Mouse (Mus musculus) gastrocnemius, postnatal 25 days (tissue): ENCODE measurements at regions not wholly inside any gene's neighbourhood (a gene's known extent, or its start where the extent isn't known, plus 50 kb on each side); places are given as distances from the start of the nearest gene placed in this dataset.

ENCODE experiments used
- DNase-seq: peaks from one replicate; pipeline ENCODE4 v3.0.0; 2022

DNA sequence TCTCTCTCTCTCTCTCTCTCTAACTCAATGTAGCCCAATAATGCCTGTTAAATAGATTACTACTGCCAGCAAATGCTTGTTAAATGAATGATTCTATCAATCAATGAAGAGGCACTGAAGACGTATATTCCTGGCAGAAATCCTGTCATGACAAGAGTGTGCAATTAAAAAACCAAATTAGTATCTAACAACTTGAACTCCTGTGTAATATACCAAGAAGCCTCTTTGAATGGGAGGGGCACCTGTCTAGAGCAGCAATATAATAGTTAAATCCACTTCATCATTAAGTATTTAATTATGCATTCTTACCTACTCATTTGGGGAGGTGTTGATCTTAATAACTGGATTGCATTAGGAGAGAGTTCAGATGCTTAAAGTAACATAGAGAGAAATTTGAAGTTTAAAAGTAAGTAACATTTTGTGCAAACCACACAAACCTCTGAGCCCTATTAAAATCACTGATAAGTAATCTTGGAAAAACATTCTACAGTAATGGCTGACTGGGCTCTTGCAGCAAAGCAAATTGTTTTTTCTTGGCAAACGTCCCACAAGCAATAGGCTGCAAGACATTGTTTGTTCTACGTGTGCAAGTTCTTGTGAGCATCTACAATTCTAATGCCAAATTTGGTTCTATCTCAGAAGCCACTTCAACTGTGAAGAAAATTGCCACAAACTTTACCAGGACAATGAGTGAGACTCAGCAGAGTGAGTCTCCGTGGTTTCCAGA lies 719.7 kb upstream of the Cited2 start:
- DNase-seq: no peak

DNA sequence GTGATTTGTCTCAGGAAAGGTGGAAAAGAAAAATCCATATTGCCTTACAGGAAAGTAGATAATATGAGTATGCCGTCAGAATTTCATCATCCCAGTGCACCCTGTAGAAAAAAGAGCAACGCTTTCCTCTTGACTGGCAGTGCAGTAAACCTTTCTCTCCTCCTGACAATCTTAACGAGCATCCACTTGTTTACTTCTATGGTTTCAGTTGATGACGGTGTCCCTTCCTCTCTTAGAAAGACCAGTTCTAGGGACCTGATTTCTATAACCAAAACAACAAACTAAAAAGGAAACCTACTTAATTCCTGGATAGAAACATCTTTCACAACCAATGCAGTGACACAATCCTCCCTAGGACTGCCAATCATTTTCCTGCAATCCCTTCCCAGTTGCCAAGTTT lies 714.3 kb upstream of the Cited2 start:
- DNase-seq: no peak

DNA sequence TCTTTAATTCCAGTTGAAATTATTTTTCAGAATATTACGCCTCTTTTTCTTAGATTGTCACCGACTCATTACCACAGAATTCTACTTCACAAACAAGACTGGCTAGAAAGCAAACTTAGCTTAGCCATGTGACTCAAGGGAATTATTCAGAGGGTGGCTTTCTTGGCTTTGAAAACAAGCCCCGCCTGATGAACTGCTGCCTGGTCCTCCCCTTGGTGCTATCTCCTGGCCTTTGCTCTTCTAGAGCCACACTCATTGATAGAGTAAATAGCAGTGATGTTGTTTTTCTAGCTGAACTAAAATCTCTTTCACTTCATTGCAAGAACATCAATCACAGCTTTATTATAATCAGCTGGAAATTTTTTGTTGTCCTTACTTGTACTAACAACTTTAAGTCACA lies 713.0 kb upstream of the Cited2 start:
- DNase-seq: no peak

DNA sequence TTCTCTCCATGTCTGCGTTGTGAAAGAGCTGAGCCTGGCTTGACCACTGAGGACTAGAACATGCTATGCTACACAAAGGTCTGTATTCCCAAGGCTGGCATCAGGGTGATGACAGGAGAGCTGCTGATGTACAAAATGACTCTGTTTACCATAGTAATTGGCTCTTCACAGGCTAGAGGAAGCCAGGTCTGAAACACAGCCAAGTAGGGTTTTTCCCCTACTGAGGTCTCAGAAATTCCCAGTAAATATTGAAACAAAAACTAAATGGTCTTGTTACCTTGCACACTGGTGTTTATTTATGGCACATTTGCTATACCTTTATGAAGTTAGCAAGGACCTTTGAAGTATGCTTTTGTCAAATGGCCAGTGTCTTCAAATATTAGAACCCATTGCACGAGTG lies 711.1 kb upstream of the Cited2 start:
- no peak for DNase-seq

DNA sequence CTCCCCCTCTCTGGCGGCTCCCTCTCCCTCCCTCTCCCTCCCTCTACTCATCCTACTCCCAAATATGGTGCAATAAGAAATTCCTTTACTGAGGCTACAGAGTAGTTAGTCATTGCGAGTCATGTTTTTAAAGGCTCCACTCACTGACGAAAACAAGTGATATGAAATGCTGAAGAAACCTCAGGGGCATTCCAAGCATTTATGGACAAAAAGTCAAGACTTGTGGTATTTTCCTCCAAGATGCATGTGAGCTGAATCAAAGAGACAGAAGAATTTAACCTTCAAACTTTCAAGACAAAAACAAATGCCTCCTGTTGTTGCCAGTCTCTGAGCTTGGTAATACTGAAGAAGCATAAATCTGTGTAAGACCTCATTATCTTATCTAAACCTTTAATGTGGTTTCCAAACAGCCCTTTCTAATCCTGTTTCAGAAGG lies 710.5 kb upstream of the Cited2 start:
- no peak for DNase-seq

DNA sequence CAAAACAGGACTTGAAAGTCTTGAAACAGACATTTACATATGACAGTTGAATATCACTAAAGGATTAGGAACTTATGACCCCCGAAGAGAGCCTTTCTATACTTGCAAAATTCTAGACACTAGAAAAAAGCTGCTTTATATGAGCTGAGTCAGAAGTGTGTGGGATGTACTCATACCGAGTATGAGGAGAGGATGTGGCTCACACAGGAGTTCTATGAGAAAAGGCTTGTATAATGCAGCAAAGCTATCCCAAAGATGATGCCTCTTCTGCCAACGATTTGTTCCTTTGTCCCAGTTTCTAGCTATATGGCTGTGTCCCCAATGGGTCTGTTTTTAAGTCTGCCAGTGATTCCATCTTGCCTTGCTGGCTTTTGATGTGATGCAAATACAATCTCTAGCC lies 708.2 kb upstream of the Cited2 start:
- DNase-seq: no peak

DNA sequence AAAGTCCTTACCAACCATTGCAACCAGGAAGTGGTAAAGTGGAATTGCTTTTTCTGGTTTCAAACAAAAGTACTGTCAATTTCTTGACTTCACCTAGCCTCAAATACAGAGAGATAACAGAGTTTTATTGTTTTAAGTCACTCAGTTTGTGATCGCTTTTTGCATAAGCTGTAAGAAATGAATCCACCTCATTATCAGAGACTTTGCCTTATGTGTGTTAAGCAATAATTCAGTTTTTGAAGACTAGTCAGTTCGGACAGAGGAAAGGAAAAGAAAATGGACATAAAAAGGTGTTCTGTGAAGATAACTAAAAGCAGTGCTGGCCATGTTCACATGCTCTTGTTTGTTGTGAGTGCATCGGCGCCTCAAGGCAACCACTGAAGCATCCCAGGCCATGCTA lies 706.2 kb upstream of the Cited2 start:
- no peak for DNase-seq

DNA sequence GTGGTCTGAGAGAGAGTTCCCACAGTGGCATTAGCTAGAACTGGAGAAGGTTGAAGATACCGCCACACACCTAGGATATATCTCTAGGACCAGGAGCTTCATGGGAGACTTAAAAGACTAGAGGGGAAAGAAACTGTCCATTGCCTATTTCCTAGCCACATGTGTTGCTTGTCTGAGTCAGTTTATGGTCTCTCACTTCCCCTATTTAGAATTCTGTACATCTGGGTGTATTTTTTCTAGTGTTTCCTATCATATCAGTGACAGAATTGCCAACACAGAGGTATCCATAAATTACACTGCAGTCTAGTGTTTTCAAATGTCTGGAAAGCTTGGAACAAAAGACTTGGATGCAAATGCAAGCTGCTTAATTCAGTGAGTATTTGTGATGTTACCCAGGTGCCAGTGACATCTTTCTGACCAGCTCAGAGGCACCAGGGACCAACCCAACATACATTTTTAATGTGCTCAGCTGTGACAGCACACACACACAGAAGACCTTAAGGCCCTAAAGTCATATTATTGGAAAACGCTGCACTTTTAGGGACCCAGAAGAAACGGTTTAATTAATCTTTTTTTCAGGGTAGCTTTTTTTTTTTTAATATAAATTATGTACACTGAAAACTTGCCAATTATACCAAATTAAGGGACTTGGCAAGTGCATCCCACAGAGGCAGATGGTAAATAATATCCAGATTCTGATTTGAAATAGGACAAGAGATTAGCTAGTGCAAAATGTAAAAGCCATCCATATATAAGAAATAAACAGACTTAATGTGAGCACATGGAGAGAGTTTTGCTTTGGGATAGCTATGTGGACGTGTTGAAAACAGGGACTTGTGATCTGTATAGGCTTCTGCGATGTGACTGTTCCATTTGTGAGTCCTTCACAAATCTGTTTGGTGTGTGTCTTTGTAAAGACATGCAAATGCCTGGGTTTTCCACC lies 700.5 kb upstream of the Cited2 start:
- no peak for DNase-seq

DNA sequence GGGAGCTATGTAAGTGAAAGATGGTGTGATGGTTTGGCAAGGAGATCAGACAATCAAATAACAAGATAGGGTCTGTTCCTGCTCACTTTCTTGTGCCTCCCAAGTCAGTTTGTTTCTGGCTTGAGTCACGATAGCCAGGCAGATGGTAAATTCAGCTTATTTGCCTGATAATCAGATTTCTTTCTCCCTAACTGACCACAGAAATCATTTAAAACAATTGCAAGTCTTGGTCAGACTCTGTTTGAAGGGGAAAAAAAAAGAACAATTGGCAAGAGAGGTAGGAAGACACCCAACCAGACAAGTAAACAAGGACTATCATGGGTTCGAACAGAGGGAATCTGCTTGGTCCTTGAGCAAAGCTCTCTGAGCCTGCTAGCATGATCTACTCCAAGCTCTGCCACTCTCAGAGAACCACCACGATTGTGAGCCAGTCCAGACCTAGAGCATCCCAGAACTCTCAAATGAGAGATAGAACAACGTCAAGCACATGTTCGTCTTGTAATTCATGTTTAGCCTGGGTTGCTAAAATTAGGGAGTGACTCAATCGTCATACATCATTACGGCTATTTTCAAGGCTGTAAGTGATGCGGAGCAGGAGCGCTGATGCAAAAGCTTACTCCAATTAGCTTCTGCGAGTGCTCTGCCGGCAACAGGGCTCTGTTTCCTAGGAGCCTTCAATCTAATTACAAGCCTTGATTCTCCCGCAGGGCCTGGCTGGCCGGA lies 699.3 kb upstream of the Cited2 start:
- DNase-seq: no peak

DNA sequence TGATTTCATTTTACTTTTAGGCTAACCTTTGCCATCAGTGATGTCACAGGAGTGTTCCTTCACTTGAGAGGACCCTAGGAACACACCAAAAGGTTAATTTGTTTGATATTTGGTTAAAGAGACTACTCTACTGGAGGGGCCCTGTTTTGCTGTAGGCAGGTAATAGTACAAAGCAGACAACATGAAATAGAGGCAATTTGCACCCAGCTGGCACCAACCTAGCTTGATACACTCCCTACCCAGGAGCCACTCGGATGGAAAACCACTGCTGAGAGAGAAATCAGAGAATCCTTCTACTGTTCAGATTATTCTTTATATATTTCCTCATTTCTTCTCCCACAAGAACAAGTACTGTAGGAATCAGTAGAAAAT lies 698.7 kb upstream of the Cited2 start:
- no peak for DNase-seq

DNA sequence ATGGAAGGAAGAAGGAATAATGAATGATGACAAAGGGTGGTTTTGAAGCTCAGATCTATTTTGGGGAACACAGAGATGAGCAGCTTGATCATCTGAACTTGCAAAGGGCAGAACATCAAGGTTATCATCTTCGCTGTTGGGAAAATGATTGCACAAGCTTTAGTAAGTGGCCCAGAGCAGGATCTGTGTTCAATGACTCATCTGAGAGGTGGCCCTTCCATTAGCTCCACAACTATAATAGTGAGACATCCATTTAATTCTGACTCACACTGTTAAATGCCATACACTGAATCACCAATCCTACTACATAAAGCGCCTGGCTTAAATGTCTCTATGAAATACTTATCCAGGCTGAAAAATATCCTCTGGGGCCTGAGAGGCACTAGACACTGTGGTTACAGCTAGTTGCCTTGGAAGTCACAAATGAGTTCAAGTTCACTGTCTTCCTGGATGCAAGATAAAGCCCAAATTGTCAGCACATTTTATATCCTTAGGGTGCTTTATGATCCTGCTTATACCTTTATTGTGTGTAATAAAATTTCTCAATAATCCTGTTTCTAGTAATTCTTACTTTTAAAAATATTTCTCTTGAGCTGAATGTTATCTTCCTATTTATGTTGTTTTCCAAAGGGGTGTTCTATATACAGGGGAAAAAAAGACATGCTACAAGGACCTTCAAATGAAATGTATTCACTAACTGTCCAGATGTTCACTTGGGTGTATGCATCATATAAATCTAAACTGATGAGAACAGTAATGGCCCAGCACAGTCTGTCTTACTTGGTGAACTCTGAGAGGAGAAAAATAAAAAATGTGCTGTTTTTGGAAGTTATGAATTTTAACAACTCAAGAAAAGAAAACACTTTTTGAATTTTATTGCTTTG lies 687.9 kb upstream of the Cited2 start:
- DNase-seq: no peak

DNA sequence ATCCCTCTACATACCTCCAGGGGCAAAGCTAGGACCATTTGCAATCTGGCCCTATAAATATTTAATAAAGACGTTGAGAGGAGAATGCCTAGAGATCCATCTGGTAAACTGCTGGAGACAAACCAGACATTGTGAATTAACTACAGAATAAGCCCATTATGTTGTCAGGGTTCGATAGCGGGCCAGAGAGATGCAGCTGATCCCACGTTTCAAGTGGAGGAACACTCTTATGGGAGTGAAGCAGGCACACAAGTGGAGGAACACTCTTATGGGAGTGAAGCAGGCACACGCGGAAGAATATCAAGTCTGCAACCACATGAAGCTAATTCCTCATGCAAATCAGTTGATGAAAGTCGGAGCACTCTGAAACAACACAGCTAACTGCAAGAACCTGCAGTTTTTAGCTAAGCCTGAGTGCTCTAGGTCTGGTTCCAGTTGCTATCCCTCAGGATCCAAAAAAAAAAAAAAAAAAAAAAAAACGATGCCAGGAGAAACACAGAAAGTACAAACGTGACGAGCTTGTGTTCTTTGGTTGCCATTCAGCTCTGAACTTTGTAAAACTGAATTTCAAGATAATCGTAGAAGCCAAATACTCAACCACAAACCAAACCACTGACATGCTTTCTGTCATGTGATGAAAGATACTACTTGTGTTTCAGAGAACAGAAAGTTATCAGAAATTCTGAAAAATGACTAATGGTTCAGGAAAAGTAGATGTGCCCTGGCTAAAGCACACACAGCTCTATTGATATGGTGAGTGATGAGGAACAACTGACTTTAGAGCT lies 684.6 kb upstream of the Cited2 start:
- no peak for DNase-seq

DNA sequence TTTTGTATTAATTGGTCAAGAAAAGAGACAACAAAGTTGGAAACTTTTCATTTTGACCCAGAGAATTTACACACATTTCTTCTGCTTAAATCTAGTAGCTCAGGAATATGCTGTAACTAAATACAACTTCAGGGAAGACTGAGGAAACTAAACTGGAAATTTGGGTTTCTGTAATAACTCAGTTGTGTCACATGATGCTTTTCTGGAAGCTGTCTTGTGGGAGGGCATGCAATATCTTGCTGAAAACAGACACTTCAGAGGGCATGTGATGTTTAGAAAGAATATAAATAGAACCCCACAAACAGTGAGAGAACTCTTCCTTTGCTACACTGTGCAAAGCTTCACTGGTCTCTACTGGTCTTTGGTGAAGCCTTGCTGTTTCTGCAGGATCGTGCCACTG lies 680.9 kb upstream of the Cited2 start:
- no peak for DNase-seq

DNA sequence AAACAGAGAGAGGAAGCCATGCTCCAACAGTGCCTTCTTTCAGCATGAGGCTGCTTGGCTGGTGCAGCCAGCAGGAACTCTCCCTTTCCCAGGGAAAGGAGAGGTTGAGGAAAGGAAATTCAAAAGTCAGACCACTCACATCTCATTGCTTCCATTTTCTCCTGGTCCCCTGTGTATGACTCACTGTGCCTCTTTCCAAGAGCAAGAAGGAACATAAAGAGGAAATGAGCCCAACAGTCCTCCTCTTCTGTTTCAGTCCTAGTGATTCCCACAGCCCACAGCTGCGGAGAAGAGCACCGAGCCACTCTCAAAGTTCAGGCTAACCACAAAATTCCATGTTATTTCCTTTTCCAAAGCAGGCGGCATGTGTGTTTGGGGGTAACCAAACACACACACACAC lies 680.0 kb upstream of the Cited2 start:
- DNase-seq: peak; percentile 6

DNA sequence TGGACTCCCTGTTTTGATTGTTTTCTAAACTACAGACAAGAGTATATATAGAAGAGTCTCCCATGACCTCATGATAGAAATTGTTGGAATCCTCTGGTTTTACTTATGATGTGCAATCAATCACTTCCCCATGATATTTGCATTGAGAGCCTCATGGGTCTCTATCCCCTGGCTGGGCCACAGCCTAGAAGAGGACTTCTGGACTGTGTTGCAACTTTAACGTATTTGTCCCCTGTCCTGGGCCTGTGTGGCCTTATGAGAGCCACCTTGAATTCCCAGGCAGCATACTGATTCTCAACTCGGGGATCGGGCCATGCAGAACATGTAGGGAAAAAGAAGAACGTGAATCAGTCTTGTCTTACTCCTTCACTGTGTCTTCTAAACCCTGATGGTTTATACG lies 676.3 kb upstream of the Cited2 start:
- DNase-seq: no peak

DNA sequence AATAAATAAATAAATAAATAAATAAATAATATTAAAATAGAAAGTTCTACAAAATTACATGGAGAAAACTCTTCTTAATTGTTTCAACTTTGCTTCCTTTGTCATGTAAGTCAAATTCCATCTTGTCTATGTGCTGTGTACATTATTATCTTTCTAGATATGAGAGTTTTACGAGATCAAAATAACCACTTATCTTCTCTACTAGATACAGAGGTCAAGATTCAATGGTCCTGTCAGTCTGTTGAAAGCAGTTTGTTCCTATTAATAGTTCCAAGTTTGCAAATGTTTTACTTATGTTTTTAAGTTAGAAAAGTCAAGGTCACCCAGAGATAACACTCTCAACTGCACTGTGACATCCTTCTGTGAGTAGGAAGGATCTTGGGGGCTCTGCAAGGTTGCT lies 650.1 kb upstream of the Cited2 start:
- no peak for DNase-seq

DNA sequence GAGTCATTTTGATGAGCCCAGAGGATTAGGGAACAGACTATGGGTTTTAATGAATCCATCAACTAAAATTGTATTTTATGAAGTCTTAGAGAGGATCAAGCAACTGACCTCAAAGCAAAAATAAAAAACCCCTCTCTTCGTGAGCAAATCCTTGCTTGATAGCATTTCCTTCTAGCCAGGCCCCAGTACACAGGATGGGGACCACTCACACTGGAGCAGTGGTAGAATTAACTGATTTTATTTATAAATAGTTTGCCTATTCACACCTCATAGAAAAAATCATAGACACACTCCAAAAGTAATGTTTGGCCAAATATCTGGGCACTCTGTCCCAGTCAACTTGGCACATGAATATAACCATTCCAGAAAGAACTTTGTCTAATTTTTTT lies 649.0 kb upstream of the Cited2 start:
- DNase-seq: no peak

DNA sequence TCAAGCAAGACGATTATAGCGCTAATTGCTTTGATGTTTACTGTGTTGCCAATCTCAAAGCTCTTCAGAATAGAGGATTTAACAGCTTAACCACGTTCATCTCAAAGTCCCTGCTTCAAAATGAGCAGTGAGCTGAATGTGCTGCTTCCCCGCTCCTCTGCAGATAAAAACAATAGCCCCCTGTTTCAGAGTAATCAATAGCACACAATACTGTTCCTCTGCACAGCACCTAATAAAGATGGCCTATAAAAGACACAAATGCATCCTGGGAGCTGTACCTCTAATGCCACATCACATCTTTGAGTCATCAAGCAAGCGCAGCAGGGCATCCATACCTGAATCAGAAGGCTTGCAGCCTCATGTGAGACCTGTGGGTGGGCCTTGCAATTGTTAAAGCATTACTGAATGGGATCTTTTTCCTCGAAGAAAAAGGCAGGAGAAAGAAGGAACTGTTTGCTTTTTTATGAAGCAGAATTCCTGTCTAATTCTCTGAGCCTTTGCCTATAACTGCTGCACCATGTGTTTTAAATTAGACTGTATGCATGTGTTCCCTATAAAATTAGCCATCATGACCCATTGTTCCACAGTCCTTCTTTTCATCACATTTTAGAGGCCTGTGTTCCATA lies 648.5 kb upstream of the Cited2 start:
- no peak for DNase-seq

DNA sequence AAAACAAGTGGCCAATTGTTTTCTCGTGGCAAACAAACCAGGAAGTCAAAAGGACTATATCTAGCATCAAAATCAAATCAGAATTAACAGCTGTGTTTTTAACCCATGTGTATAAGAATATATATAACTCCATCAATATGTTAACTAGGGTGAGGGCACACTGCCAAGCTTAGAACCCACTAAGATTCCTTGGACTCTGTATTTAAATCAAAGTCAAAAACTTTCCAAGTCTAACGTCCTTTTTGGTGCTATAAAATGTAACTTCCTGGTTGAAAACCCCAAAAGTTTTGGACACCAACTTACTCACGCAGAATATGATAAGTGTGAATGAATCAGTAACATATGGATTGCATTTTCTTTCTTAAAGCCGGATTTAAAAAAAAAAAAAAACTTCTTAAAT lies 647.9 kb upstream of the Cited2 start:
- no peak for DNase-seq

DNA sequence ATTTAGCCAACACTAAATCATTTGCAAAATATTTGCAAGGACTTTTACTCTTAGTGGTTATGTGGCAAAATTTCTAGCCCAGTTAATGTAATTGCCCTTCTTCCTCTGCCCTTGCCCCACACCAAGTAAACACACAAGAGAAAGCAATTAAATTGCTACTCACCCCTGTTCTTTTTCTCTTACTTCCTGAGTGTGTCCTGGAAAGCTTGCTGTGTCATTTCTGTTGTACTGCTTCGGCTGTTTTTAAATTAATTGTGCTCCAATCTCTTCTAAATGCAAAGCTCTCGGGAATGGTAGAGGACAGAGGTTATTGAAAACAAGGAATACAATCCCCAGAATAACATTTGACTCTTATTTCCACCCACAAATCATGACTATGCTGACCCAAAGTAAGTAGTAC lies 647.4 kb upstream of the Cited2 start:
- no peak for DNase-seq

DNA sequence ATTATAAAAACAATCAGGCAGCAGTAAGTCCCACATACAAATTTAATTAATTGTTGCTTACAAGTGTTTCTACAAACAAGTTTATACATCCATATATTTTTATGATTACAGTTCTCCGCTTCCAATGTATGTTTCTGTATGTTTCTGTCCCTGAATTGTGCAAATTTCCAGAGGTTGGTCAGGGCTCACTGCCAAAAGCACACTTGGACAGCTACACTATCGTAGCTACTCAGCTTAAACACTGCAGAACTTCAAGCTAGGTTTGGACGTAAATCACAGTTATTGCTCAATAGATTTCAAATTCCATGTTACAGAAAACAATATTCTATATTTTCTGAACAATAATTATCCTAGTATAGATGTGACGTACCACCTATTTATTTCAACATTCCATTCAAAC lies 646.8 kb upstream of the Cited2 start:
- DNase-seq: no peak
